Mouse (Mus musculus): ENCODE results near the gene Ppp1r12a. TPM values are rescaled to one million over a fixed set of nuclear protein-coding genes. Genes with fewer than 3 reads are reported as not detected.
A peak's percentile ranks its signal among the peaks of the same experiment; 100 is the strongest.

The Ppp1r12a gene
- total RNA-seq, 2 experiments from 2014 or later, result 124 to 162 TPM

GRCm38 (mm10) chr10:108156128-108156527, 5.9 kb upstream of the Ppp1r12a start:
- intact Hi-C loops (cut with DNase I), result no loop called here
- no peak for DNase-seq (ENCODE audit: low spot score in 2 of 2)

GRCm38 (mm10) chr10:108159002-108159401, 3.0 kb upstream of the Ppp1r12a start:
- intact Hi-C loops (cut with DNase I), result no loop called here

GRCm38 (mm10) chr10:108162297-108163020, 466 bp downstream of the Ppp1r12a start:
- DNase-seq (ENCODE audit: low spot score in 2 of 2), result peak; percentile 63 to 64
- intact Hi-C loops (cut with DNase I), result loop anchor here (5.0 to 10.0 kb wide), 3 partner anchors 75 to 230 kb away; no protein-coding TSS in a partner anchor

More at GRCm38 (mm10) chr10:108159002-108159401, 3.0 kb upstream of the Ppp1r12a start:
- DNase-seq (ENCODE audit: low spot score in 2 of 2), result no peak

- intact Hi-C loops (cut with DNase I), result loop anchor here (5.0 to 10.0 kb wide), 3 partner anchors 76 to 231 kb away; no protein-coding TSS in a partner anchor
- no peak for DNase-seq (ENCODE audit: low spot score in 2 of 2)
Observed at GRCm38 (mm10) chr10:108163021-108163410, 1.0 kb downstream of the Ppp1r12a start.

- intact Hi-C loops (cut with DNase I), result loop anchor here (5.0 to 10.0 kb wide), 3 partner anchors 76 to 231 kb away; no protein-coding TSS in a partner anchor
- DNase-seq (ENCODE audit: low spot score in 2 of 2), result no peak
Observed at GRCm38 (mm10) chr10:108163451-108163850, 1.5 kb downstream of the Ppp1r12a start.

- intact Hi-C loops (cut with DNase I), result loop anchor here (10.0 kb wide), 1 partner anchor 97 kb away; no protein-coding TSS in a partner anchor
- DNase-seq (ENCODE audit: low spot score in 2 of 2), result no peak
Observed at GRCm38 (mm10) chr10:108167823-108168222, 5.8 kb downstream of the Ppp1r12a start.

GRCm38 (mm10) chr10:108170818-108171217, 8.8 kb downstream of the Ppp1r12a start:
- DNase-seq (ENCODE audit: low spot score in 2 of 2), result no peak
- intact Hi-C loops (cut with DNase I), result no loop called here

- DNase-seq (ENCODE audit: low spot score in 2 of 2), result no peak
- intact Hi-C loops (cut with DNase I), result no loop called here
Observed at GRCm38 (mm10) chr10:108171637-108172036, 9.6 kb downstream of the Ppp1r12a start.

- DNase-seq (ENCODE audit: low spot score in 2 of 2), result no peak
- intact Hi-C loops (cut with DNase I), result no loop called here
Observed at GRCm38 (mm10) chr10:108172817-108173563, 11.0 kb downstream of the Ppp1r12a start.

GRCm38 (mm10) chr10:108174107-108174506, 12.1 kb downstream of the Ppp1r12a start:
- intact Hi-C loops (cut with DNase I), result no loop called here
- DNase-seq (ENCODE audit: low spot score in 2 of 2), result no peak

GRCm38 (mm10) chr10:108175885-108176284, 13.9 kb downstream of the Ppp1r12a start:
- intact Hi-C loops (cut with DNase I), result no loop called here
- no peak for DNase-seq (ENCODE audit: low spot score in 2 of 2)

GRCm38 (mm10) chr10:108178285-108178848, 16.4 kb downstream of the Ppp1r12a start:
- intact Hi-C loops (cut with DNase I), result no loop called here
- no peak for DNase-seq (ENCODE audit: low spot score in 2 of 2)

GRCm38 (mm10) chr10:108179404-108179803, 17.4 kb downstream of the Ppp1r12a start:
- intact Hi-C loops (cut with DNase I), result no loop called here
- no peak for DNase-seq (ENCODE audit: low spot score in 2 of 2)

GRCm38 (mm10) chr10:108180313-108180712, 18.3 kb downstream of the Ppp1r12a start:
- intact Hi-C loops (cut with DNase I), result no loop called here
- no peak for DNase-seq (ENCODE audit: low spot score in 2 of 2)

- no peak for DNase-seq (ENCODE audit: low spot score in 2 of 2)
- intact Hi-C loops (cut with DNase I), result no loop called here
Observed at GRCm38 (mm10) chr10:108181893-108182292, 19.9 kb downstream of the Ppp1r12a start.

- intact Hi-C loops (cut with DNase I), result no loop called here
- no peak for DNase-seq (ENCODE audit: low spot score in 2 of 2)
Observed at GRCm38 (mm10) chr10:108182386-108182785, 20.4 kb downstream of the Ppp1r12a start.

GRCm38 (mm10) chr10:108184763-108185162, 22.8 kb downstream of the Ppp1r12a start:
- intact Hi-C loops (cut with DNase I), result no loop called here
- DNase-seq (ENCODE audit: low spot score in 2 of 2), result no peak

GRCm38 (mm10) chr10:108185265-108185664, 23.3 kb downstream of the Ppp1r12a start:
- no peak for DNase-seq (ENCODE audit: low spot score in 2 of 2)
- intact Hi-C loops (cut with DNase I), result no loop called here

GRCm38 (mm10) chr10:108189303-108189702, 27.3 kb downstream of the Ppp1r12a start:
- DNase-seq (ENCODE audit: low spot score in 2 of 2), result no peak
- intact Hi-C loops (cut with DNase I), result no loop called here

GRCm38 (mm10) chr10:108189986-108190385, 28.0 kb downstream of the Ppp1r12a start:
- DNase-seq (ENCODE audit: low spot score in 2 of 2), result no peak
- intact Hi-C loops (cut with DNase I), result no loop called here
